Mouse (Mus musculus): ENCODE data around the gene Gm47289. TPM values are rescaled to one million over a fixed set of nuclear protein-coding genes. Genes with fewer than 3 reads are reported as not detected.

Gm47289 gene
- polyA plus RNA-seq, 1 experiment from 2014 or later = not detected

Other genes with a start within 250 kb of the Gm47289 start
- gene Ctdspl, start 232.7 kb upstream of the Gm47289 start, polyA plus RNA-seq (2014; fragmentation: Nextera tagmentation; extraction: Ambion mirVana) = 25.3 and 31.2 TPM in 2 replicates
- 26.6 and 40.4 TPM in 2 replicates for gene Vill, start 106.4 kb upstream of the Gm47289 start, polyA plus RNA-seq (2014; fragmentation: Nextera tagmentation; extraction: Ambion mirVana)
- gene Plcd1, start 65.7 kb upstream of the Gm47289 start, polyA plus RNA-seq (2014; fragmentation: Nextera tagmentation; extraction: Ambion mirVana) = 18.5 and 18.7 TPM in 2 replicates
- gene Dlec1, start 56.7 kb upstream of the Gm47289 start, polyA plus RNA-seq (2014; fragmentation: Nextera tagmentation; extraction: Ambion mirVana) = 2.4 and 3.2 TPM in 2 replicates
- gene Acaa1b, start 2.1 kb upstream of the Gm47289 start, polyA plus RNA-seq (2014; fragmentation: Nextera tagmentation; extraction: Ambion mirVana) = 8.1 and 13.5 TPM in 2 replicates
- 0.44 and 0.93 TPM in 2 replicates for gene Slc22a13, start 49.9 kb downstream of the Gm47289 start, polyA plus RNA-seq (2014; fragmentation: Nextera tagmentation; extraction: Ambion mirVana)
- gene Oxsr1, start 163.3 kb downstream of the Gm47289 start, polyA plus RNA-seq (2014; fragmentation: Nextera tagmentation; extraction: Ambion mirVana) = 11.9 and 18.9 TPM in 2 replicates
- gene Acaa1a, start 180.5 kb downstream of the Gm47289 start, polyA plus RNA-seq (2014; fragmentation: Nextera tagmentation; extraction: Ambion mirVana) = 74.5 and 87.7 TPM in 2 replicates
- 17.5 and 21.3 TPM in 2 replicates for gene Myd88, start 182.2 kb downstream of the Gm47289 start, polyA plus RNA-seq (2014; fragmentation: Nextera tagmentation; extraction: Ambion mirVana)
- gene Xylb, start 198.2 kb downstream of the Gm47289 start, polyA plus RNA-seq (2014; fragmentation: Nextera tagmentation; extraction: Ambion mirVana) = 7.2 and 17.9 TPM in 2 replicates
- not detected in 2 replicates for gene Slc22a14, start 206.4 kb downstream of the Gm47289 start, polyA plus RNA-seq (2014; fragmentation: Nextera tagmentation; extraction: Ambion mirVana)
- 57.4 and 67.0 TPM in 2 replicates for gene Acvr2b, start 243.0 kb downstream of the Gm47289 start, polyA plus RNA-seq (2014; fragmentation: Nextera tagmentation; extraction: Ambion mirVana)

Measured in kidney, embryonic 14.5 days (tissue).